Mouse (Mus musculus): ENCODE results near the gene Coq7. TPM values are rescaled to one million over a fixed set of nuclear protein-coding genes. Genes with fewer than 3 reads are reported as not detected.

The Coq7 gene
- 83.3 and 90.4 TPM in 2 replicates for polyA plus RNA-seq (2016; fragmentation: Nextera tagmentation; extraction: Ambion mirVana)

DNA sequence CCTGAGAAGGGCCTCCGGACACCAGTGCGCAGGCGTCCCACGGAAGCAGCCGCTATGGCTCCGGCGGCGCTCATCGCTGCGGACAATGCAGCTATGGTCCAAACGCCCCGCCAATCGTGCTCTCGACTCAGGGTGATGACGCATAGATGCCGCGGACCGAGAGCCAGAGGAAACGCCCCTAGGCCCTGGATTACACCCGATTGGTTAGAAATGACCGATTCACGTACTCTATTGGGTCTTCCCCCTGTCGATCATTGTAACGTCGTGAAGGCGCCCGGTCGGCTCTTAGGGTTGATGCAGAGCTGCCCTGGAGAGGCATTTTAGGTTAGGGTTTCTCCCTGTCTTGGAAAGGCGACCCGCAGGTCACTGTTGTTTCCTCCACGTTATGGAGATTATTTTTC, at the start of gene Coq7:
Gene Coq7, minus strand, starts transcription at position 179 of the 401 bp plus-strand sequence.
- H3K27me3 ChIP-seq = no peaks in the 10 kb centered on the region
- H3K4me3 ChIP-seq = peak within 1 kb of the TSS; percentile 67
- ATAC-seq (ENCODE audit: low FRiP score) = peak; percentile 99
- peak within 1 kb of the TSS; percentile 71 for H3K4me2 ChIP-seq (replicated peaks)
- H3K9me3 ChIP-seq (replicated peaks) = no peaks in the 10 kb centered on the region
- peaks cover 5% of the 10 kb centered on the region; the same call in 1 of the 2 replicates for H3K36me3 ChIP-seq
- under 1% methylated on average over 31 of the region's 31 CpGs for WGBS
- H3K9ac ChIP-seq = peak within 1 kb of the TSS; percentile 67
- 0 out of 2 replicates have a peak, but pooled peaks cover 2% of the 10 kb centered on the region for H3K4me1 ChIP-seq
- H3K27ac ChIP-seq = peak within 1 kb of the TSS; percentile 97

- WGBS = 80% methylated on average over 2 of the region's 2 CpGs
- no peaks in the 10 kb centered on the region for H3K27me3 ChIP-seq
- H3K9me3 ChIP-seq (replicated peaks) = peaks cover 15% of the 10 kb centered on the region; the same call in 1 of the 2 replicates
- peaks cover 27% of the 10 kb centered on the region for H3K4me1 ChIP-seq
- no peak overlapping the region for H3K4me2 ChIP-seq (replicated peaks)
- peaks cover 16% of the 10 kb centered on the region; the same call in 1 of the 2 replicates for H3K36me3 ChIP-seq
- no peak for ATAC-seq (ENCODE audit: low FRiP score)
- no peak overlapping the region for H3K27ac ChIP-seq
- no peak overlapping the region for H3K4me3 ChIP-seq
- H3K9ac ChIP-seq = no peak overlapping the region
Measured at GRCm38 (mm10) chr7:118579938-118580337, 46.8 kb upstream of the Coq7 start.

DNA sequence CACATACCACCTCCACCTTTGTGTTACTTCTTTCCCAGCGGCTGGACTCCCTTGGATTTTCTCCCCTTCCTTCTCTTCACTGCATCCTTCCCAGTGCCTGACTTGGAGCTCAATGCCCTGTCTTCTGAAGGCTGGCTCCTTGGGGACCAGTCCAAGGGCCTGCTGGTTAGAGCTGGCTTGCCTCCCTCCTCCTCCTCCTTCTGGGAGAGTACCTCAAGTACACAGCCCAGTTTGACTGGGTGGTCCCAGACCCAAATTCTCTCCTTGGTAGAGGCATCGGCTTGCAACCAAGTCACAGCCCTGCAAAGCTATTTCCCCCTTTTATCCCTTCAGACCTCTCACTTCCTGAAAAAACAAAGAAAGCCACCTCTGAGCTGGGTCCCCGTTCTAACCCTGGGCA, 45.1 kb upstream of the Coq7 start:
- WGBS = 64% methylated on average over 3 of the region's 3 CpGs
- no peak for ATAC-seq (ENCODE audit: low FRiP score)
- H3K4me2 ChIP-seq (replicated peaks) = no peak overlapping the region
- H3K9ac ChIP-seq = no peak overlapping the region
- H3K9me3 ChIP-seq (replicated peaks) = peaks cover 15% of the 10 kb centered on the region; the same call in 1 of the 2 replicates
- no peak overlapping the region for H3K4me3 ChIP-seq
- peaks cover 15% of the 10 kb centered on the region for H3K4me1 ChIP-seq
- peaks cover 16% of the 10 kb centered on the region; the same call in 1 of the 2 replicates for H3K36me3 ChIP-seq
- H3K27me3 ChIP-seq = no peaks in the 10 kb centered on the region
- peak overlapping the region; percentile 18; the same call in 1 of the 2 replicates for H3K27ac ChIP-seq

- H3K27ac ChIP-seq = no peak overlapping the region
- H3K9ac ChIP-seq = no peak overlapping the region
- no peak overlapping the region for H3K4me3 ChIP-seq
- no peak overlapping the region for H3K4me2 ChIP-seq (replicated peaks)
- H3K27me3 ChIP-seq = no peaks in the 10 kb centered on the region
- no peak for ATAC-seq (ENCODE audit: low FRiP score)
- no peaks in the 10 kb centered on the region for H3K36me3 ChIP-seq
- WGBS = 47% methylated on average over 5 of the region's 5 CpGs
- no peaks in the 10 kb centered on the region for H3K9me3 ChIP-seq (replicated peaks)
- H3K4me1 ChIP-seq = peaks cover 8% of the 10 kb centered on the region
Measured at GRCm38 (mm10) chr7:118572039-118572438, 38.9 kb upstream of the Coq7 start.

DNA sequence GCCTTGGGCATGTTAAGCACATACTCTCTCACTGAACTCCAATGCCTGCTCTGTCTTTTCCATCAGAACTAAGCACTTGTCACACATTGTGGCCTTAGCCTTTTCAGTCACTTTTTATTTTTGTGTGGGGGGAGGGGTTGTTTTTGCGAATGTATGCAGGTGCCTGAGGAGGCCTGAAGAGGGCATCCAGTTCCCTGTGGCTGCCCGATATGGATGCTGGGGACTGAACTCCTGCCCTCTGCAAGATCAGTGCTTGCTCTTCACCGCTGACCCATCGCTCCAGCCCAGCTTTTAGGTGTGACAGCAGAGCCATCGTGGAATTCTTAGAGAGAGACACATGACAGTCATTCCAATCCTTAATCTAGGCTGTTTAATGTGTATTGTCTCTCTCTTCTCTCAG, 38.2 kb upstream of the Coq7 start:
- H3K9ac ChIP-seq = no peak overlapping the region
- ATAC-seq (ENCODE audit: low FRiP score) = no peak
- no peak overlapping the region for H3K4me2 ChIP-seq (replicated peaks)
- H3K36me3 ChIP-seq = no peaks in the 10 kb centered on the region
- WGBS = 47% methylated on average over 5 of the region's 5 CpGs
- H3K4me3 ChIP-seq = no peak overlapping the region
- peaks cover 8% of the 10 kb centered on the region for H3K4me1 ChIP-seq
- H3K27ac ChIP-seq = no peak overlapping the region
- H3K9me3 ChIP-seq (replicated peaks) = no peaks in the 10 kb centered on the region
- H3K27me3 ChIP-seq = no peaks in the 10 kb centered on the region

DNA sequence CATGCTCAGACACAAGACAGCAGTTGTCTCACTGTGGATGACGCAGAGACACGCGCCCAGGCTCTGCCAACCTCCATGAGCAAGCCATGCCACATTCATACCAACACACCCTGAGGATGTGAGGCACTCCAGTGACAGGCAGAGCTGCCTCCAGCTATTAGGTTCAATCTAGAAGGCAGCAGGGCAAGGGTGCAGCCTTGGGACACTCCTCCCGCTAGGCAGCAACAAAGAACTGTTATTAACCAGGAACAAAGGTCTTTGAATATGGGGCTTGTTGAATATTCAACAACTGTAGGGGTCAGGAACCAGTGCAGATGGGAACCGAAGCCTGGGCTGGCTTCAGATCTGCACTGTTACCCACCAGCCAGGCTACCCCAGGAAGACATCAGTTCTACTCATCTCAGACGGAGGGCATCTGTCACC, 36.0 kb upstream of the Coq7 start:
- Histone ChIP-seq H3K4me2 (replicated peaks) (no peak overlapping the region), H3K9ac (no peak overlapping the region), H3K4me3 (no peak overlapping the region), H3K27ac (no peak overlapping the region), H3K4me1 (peaks cover 8% of the 10 kb centered on the region), H3K36me3 (0 out of 2 replicates have a peak, but pooled peaks cover 4% of the 10 kb centered on the region), H3K9me3 (replicated peaks) (no peaks in the 10 kb centered on the region), H3K27me3 (no peaks in the 10 kb centered on the region)
- peak; percentile 82 for ATAC-seq (ENCODE audit: low FRiP score)
- WGBS = 33% methylated on average over 6 of the region's 6 CpGs

GRCm38 (mm10) chr7:118554290-118554689, 21.1 kb upstream of the Coq7 start:
- ATAC-seq (ENCODE audit: low FRiP score) = no peak
- H3K27ac ChIP-seq = no peak overlapping the region
- H3K4me2 ChIP-seq (replicated peaks) = no peak overlapping the region
- H3K4me3 ChIP-seq = no peak overlapping the region
- no peaks in the 10 kb centered on the region for H3K27me3 ChIP-seq
- H3K9me3 ChIP-seq (replicated peaks) = peaks cover 6% of the 10 kb centered on the region; the same call in 1 of the 2 replicates
- H3K36me3 ChIP-seq = peaks cover 62% of the 10 kb centered on the region
- WGBS = 83% methylated on average over 2 of the region's 2 CpGs
- no peak overlapping the region for H3K9ac ChIP-seq
- H3K4me1 ChIP-seq = no peaks in the 10 kb centered on the region

GRCm38 (mm10) chr7:118553881-118554280, 20.7 kb upstream of the Coq7 start:
- peaks cover 63% of the 10 kb centered on the region for H3K36me3 ChIP-seq
- no peaks in the 10 kb centered on the region for H3K27me3 ChIP-seq
- no peaks in the 10 kb centered on the region for H3K4me1 ChIP-seq
- H3K4me3 ChIP-seq = no peak overlapping the region
- H3K9me3 ChIP-seq (replicated peaks) = peaks cover 6% of the 10 kb centered on the region; the same call in 1 of the 2 replicates
- H3K27ac ChIP-seq = no peak overlapping the region
- ATAC-seq (ENCODE audit: low FRiP score) = no peak
- no peak overlapping the region for H3K9ac ChIP-seq
- H3K4me2 ChIP-seq (replicated peaks) = no peak overlapping the region
- 70% methylated on average over 4 of the region's 4 CpGs for WGBS

DNA sequence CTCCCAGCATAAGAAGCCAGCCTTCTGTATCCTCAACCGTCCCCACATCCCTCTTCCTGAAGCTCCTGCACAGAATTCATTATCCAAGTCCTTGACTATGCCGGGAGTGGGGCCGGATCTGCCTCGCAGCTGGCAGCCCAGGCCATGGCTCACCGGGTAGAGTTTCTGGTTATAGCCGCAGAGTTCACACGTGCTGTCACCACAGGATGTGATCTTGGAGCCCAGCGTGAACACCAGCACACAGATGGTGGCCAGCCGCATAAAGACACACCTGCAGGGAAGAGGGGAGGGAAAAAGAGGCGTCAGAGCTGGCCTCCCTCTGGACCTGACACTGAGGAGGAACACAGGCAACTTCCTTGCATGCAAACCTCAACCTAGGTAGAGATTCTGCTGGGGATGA, 14.3 kb upstream of the Coq7 start:
- Histone ChIP-seq H3K36me3 (peaks cover 58% of the 10 kb centered on the region), H3K9ac (no peak overlapping the region), H3K9me3 (replicated peaks) (peaks cover 5% of the 10 kb centered on the region; the same call in 1 of the 2 replicates), H3K27ac (no peak overlapping the region), H3K4me2 (replicated peaks) (no peak overlapping the region), H3K4me3 (no peak overlapping the region), H3K4me1 (no peaks in the 10 kb centered on the region), H3K27me3 (no peaks in the 10 kb centered on the region)
- no peak for ATAC-seq (ENCODE audit: low FRiP score)
- WGBS = 69% methylated on average over 10 of the region's 10 CpGs

DNA sequence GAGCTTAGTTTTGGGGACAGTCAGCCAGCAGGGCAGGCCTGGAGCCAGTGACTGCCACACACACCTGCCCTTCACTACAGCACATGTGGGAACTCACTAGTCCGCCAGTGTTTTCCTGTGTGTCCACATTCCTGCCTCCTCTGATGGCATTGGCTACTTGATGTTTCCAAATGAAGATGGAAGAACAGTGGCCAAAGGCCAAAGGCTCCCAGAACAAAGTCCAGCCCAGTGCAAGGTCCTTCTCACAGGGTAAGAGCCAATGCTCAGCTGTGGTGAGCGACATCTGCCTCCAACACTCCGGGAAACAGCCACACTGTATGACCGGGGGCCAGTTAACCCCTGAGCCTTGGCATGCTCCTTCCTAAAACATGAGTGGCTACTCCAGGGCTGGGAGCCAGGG, 11.0 kb upstream of the Coq7 start:
- H3K27ac ChIP-seq = no peak overlapping the region

DNA sequence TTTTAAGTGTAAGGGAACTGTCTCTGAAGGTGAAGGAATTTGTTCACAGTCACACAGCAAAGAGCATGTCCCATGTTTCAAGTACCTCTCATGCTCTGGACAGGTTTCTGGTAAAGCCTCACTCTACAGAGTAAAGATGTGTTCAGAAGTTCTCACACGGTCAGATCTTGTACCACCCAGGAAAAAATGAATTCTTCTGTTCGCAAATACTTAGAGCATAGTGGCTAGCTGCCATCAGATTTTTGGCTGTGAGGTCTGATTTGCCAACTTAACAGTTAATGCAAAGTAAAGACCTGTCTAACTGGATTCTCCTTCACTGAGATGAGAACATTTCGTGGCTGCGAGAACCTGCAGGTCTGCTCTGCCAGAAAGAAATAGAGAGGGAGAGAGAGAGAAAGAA, 1.9 kb upstream of the Coq7 start:
- no peak overlapping the region for H3K9ac ChIP-seq

More for the DNA sequence above, 11.0 kb upstream of the Coq7 start:
- H3K27me3 ChIP-seq = no peaks in the 10 kb centered on the region
- peaks cover 29% of the 10 kb centered on the region for H3K36me3 ChIP-seq
- ATAC-seq (ENCODE audit: low FRiP score) = no peak
- no peak overlapping the region for H3K4me2 ChIP-seq (replicated peaks)
- no peaks in the 10 kb centered on the region for H3K9me3 ChIP-seq (replicated peaks)
- no peak overlapping the region for H3K4me3 ChIP-seq
- WGBS = 90% methylated on average over 4 of the region's 4 CpGs
- H3K9ac ChIP-seq = no peak overlapping the region
- H3K4me1 ChIP-seq = no peaks in the 10 kb centered on the region

GRCm38 (mm10) chr7:118534326-118534725, 1.2 kb upstream of the Coq7 start:
- 75% methylated on average over 3 of the region's 3 CpGs for WGBS
- H3K27ac ChIP-seq = no peak overlapping the region
- H3K9me3 ChIP-seq (replicated peaks) = no peaks in the 10 kb centered on the region
- H3K9ac ChIP-seq = no peak overlapping the region
- H3K4me2 ChIP-seq (replicated peaks) = no peak overlapping the region
- no peak overlapping the region for H3K4me3 ChIP-seq
- no peaks in the 10 kb centered on the region for H3K27me3 ChIP-seq
- ATAC-seq (ENCODE audit: low FRiP score) = no peak
- H3K36me3 ChIP-seq = peaks cover 9% of the 10 kb centered on the region; the same call in 1 of the 2 replicates
- H3K4me1 ChIP-seq = 0 out of 2 replicates have a peak, but pooled peaks cover 2% of the 10 kb centered on the region

More for the DNA sequence above, 1.9 kb upstream of the Coq7 start:
- Histone ChIP-seq H3K4me2 (replicated peaks) (no peak overlapping the region), H3K4me3 (no peak overlapping the region), H3K36me3 (peaks cover 11% of the 10 kb centered on the region; the same call in 1 of the 2 replicates), H3K27me3 (no peaks in the 10 kb centered on the region), H3K9me3 (replicated peaks) (no peaks in the 10 kb centered on the region), H3K4me1 (0 out of 2 replicates have a peak, but pooled peaks cover 2% of the 10 kb centered on the region), H3K27ac (no peak overlapping the region)
- no peak for ATAC-seq (ENCODE audit: low FRiP score)
- WGBS = 93% methylated on average over 4 of the region's 4 CpGs

Measured in hindbrain, embryonic 12.5 days (tissue).